Mouse (Mus musculus) left cerebral cortex, postnatal 10 days (tissue): Measurements from ENCODE around the gene Tas2r103. TPM values are rescaled to one million over a fixed set of nuclear protein-coding genes. Genes with fewer than 3 reads are reported as not detected.

Source experiments
- DNase-seq, 2 experiments: peaks; one replicate each; pipeline ENCODE4 v3.0.0; 2021 to 2022; ENCODE audit warnings: low spot score in 2 of 2, mixed read lengths in 1 of 2; ENCODE audit errors: extremely low spot score in 1 of 2
- intact Hi-C: fragments of 180-260 bp; cut with DNase I; formaldehyde crosslinking; loops from one replicate; pipeline ENCODE4 v1.15.1; 2025
- total RNA-seq, 2 experiments: library from RNA; stranded (reverse); gene quantifications; 2 replicates each; pipeline ENCODE4 v1.2.3; 2021

Gene Tas2r103
- not detected for total RNA-seq

- DNase-seq = no peak
- intact Hi-C loops = no loop called here
Observed at GRCm38 (mm10) chr6:133037001-133037400, at the start of gene Tas2r103. Tas2r103 (minus strand) TSS chr6:133037101.

GRCm38 (mm10) chr6:133055716-133056115 lies 18.8 kb upstream of the Tas2r103 start, which contains the start of gene Tas2r140:
Tas2r140 (minus strand) TSS chr6:133055816.
- intact Hi-C loops = no loop called here
- DNase-seq = no peak

Other genes starting within 250 kb of the Tas2r103 start
- gene Tas2r117, start 234.3 kb downstream of the Tas2r103 start, total RNA-seq = not detected
- gene Tas2r123, start 190.0 kb downstream of the Tas2r103 start, total RNA-seq = not detected
- not detected for gene Tas2r116, start 181.7 kb downstream of the Tas2r103 start, total RNA-seq
- gene Tas2r110, start 169.1 kb downstream of the Tas2r103 start, total RNA-seq = not detected
- gene Tas2r113, start 144.1 kb downstream of the Tas2r103 start, total RNA-seq = not detected
- gene Tas2r125, start 127.5 kb downstream of the Tas2r103 start, total RNA-seq = not detected
- gene Tas2r129, start 86.0 kb downstream of the Tas2r103 start, total RNA-seq = not detected
- gene Tas2r131, start 79.2 kb downstream of the Tas2r103 start, total RNA-seq = not detected
- gene Tas2r109, start 56.1 kb downstream of the Tas2r103 start, total RNA-seq = not detected
- gene Tas2r140, start 18.7 kb upstream of the Tas2r103 start, total RNA-seq = not detected
- gene Smim10l1, start 67.8 kb upstream of the Tas2r103 start, total RNA-seq = 10 to 100 TPM; 70.7 to 71.5 TPM